Mouse (Mus musculus): ENCODE measurements around the gene Dbil5. TPM values are rescaled to one million over a fixed set of nuclear protein-coding genes. Genes with fewer than 3 reads are reported as not detected.

Gene Dbil5
- polyA plus RNA-seq, 1 experiment: 0.76 TPM

DNA sequence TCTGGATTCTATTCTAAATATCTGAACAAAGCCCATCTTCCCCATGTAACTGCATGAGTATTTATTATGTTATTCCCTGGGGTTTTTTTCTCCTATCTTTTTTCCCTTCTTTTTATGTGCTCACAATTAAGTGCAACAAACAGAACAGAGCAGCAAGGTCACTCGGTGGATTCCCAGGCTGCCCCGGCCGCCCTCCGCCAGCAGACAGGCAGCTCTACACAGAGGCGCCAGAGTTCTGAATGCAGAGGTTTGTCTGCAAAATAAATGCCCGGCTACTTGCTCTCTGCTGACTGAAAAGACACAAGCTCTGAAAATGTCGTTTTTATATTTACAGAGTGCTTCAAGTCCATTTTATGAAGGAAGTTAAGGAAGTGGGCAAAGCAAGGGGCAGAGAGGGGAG is 50.1 kb downstream of the Dbil5 start:
- WGBS: 68% methylated on average over 7 of the region's 7 CpGs
- H3K4me1 ChIP-seq (ENCODE audit: control insufficient read depth, insufficient read depth, low read length): no peaks in the 10 kb centered on the region
- no peak for TF ChIP-seq CTCF (IDR thresholded peaks at IDR 0.05; ENCODE audit: insufficient read depth, low read length)
- no peak for TF ChIP-seq POLR2A (IDR thresholded peaks at IDR 0.05; ENCODE audit: borderline replicate concordance, extremely low read depth, low read depth, low read length)
- DNase-seq: no peak
- no peak overlapping the region for H3K4me3 ChIP-seq (replicated peaks; ENCODE audit: extremely low read depth, low read depth, low read length)

DNA sequence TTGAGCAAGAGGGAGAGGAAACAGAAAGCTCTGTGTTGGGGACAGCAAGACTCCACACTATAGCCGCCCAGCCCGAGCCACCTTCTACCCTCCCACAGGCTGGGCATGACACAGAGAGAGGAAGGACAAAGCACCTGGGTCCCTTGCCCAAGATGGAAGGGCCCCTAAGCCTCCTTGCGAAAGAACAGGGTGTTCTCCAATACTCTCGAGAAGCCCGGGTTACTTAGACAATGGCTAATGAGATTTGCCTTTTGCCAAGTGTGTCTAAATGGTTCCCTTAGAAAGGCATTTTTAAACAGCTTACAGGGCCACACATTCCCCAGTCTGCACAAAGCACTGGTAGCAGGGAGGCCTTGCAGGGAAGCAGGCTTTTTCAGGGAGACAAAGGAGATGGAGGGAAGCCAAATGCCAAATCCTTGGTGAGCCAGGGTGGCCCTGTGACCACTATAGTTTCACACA is 50.6 kb downstream of the Dbil5 start:
- 60% methylated on average over 5 of the region's 5 CpGs for WGBS
- DNase-seq: no peak
- H3K4me1 ChIP-seq (ENCODE audit: control insufficient read depth, insufficient read depth, low read length): no peaks in the 10 kb centered on the region

More for the DNA sequence above, 50.6 kb downstream of the Dbil5 start:
- TF ChIP-seq POLR2A (IDR thresholded peaks at IDR 0.05; ENCODE audit: borderline replicate concordance, extremely low read depth, low read depth, low read length): no peak
- H3K4me3 ChIP-seq (replicated peaks; ENCODE audit: extremely low read depth, low read depth, low read length): no peak overlapping the region

Other genes starting within 250 kb of the Dbil5 start
- gene 1700016K19Rik, start 217.7 kb upstream of the Dbil5 start, polyA plus RNA-seq (2012; rRNA removed): 13.6 and 14.8 TPM in 2 replicates
- 15.6 and 16.0 TPM in 2 replicates for gene Rflnb, start 189.8 kb upstream of the Dbil5 start, polyA plus RNA-seq (2012; rRNA removed)
- 16.3 and 22.2 TPM in 2 replicates for gene Vps53, start 38.0 kb upstream of the Dbil5 start, polyA plus RNA-seq (2012; rRNA removed)
- gene Fam57a, start 37.9 kb upstream of the Dbil5 start, polyA plus RNA-seq (2012; rRNA removed): 26.3 and 115 TPM in 2 replicates
- 5.7 and 6.6 TPM in 2 replicates for gene Gemin4, start 56 bp downstream of the Dbil5 start, polyA plus RNA-seq (2012; rRNA removed)
- gene Mrm3, start 26.1 kb downstream of the Dbil5 start, polyA plus RNA-seq (2012; rRNA removed): 3.3 and 3.6 TPM in 2 replicates
- 5.9 and 11.9 TPM in 2 replicates for gene Glod4, start 26.1 kb downstream of the Dbil5 start, polyA plus RNA-seq (2012; rRNA removed)
- gene Nxn, start 181.5 kb downstream of the Dbil5 start, polyA plus RNA-seq (2012; rRNA removed): 16.0 and 19.1 TPM in 2 replicates
- gene Timm22, start 189.3 kb downstream of the Dbil5 start, polyA plus RNA-seq (2012; rRNA removed): 9.8 and 10.5 TPM in 2 replicates